Mouse (Mus musculus) forebrain, embryonic 10.5 days (tissue): ENCODE data around the gene Il3ra. TPM values are rescaled to one million over a fixed set of nuclear protein-coding genes. Genes with fewer than 3 reads are reported as not detected.

ENCODE experiments used
- DNase-seq: peaks from one replicate; pipeline ENCODE4 v3.0.0-alpha.2; 2017; ENCODE audit warnings: low spot score; ENCODE audit errors: extremely low spot score
- H3K27ac ChIP-seq: fragments of 300-500 bp; sonication (generic); 2 replicates; pipeline ENCODE4 v1.5.1; 2016; ENCODE audit warnings: mild to moderate bottlenecking
- H3K27me3 ChIP-seq: fragments of 300-500 bp; sonication (generic); 2 replicates; pipeline ENCODE4 v1.6.1; 2016; ENCODE audit warnings: mild to moderate bottlenecking; ENCODE audit not compliant: poor library complexity, severe bottlenecking
- H3K36me3 ChIP-seq: fragments of 300-500 bp; sonication (generic); replicated peaks from 2 replicates; pipeline ENCODE4 v1.6.1; 2016; ENCODE audit warnings: mild to moderate bottlenecking, moderate library complexity
- H3K4me1 ChIP-seq: fragments of 300-500 bp; sonication (generic); 2 replicates; pipeline ENCODE4 v1.6.1; 2016
- H3K4me3 ChIP-seq: fragments of 300-500 bp; sonication (generic); 2 replicates; pipeline ENCODE4 v1.5.1; 2016; ENCODE audit warnings: mild to moderate bottlenecking, moderate library complexity
- H3K9me3 ChIP-seq: fragments of 300-500 bp; sonication (generic); 2 replicates; pipeline ENCODE4 v1.6.1; 2016; ENCODE audit warnings: mild to moderate bottlenecking, moderate library complexity
- WGBS: fragments of 180-500 bp; shearing (Covaris S2); methylation state at CpG from one replicate; pipeline ENCODE4 v1.1.7; 2016; 5-methylcytosine and 5-hydroxymethylcytosine counted together
- polyA plus RNA-seq: library from polyadenylated mRNA; unstranded; fragments of >200 nt; fragmentation: Nextera tagmentation; extraction: Ambion mirVana; gene quantifications from 2 replicates; pipeline ENCODE4 v1.2.1, GENCODE M21; 2016

Il3ra gene
- 1.6 and 2.2 TPM in 2 replicates for polyA plus RNA-seq

GRCm38 (mm10) chr14:14345948-14346812 lies at the start of gene Il3ra:
TSS of gene Il3ra (plus strand) at chr14:14346275.
- Histone ChIP-seq H3K4me3 (peak within 1 kb of the TSS; percentile 69), H3K27ac (peak within 1 kb of the TSS; percentile 88), H3K9me3 (peaks cover 58% of the 10 kb centered on the region), H3K36me3 (peaks cover 33% of the 10 kb centered on the region), H3K27me3 (no peaks in the 10 kb centered on the region), H3K4me1 (peaks cover 11% of the 10 kb centered on the region)
- peak; percentile 74 for DNase-seq
- 3% methylated on average over 64 of the region's 69 CpGs for WGBS

- Histone ChIP-seq H3K27me3 (no peaks in the 10 kb centered on the region), H3K9me3 (peaks cover 10% of the 10 kb centered on the region; the same call in 1 of the 2 replicates), H3K4me3 (no peak overlapping the region), H3K36me3 (no peaks in the 10 kb centered on the region), H3K27ac (no peak overlapping the region), H3K4me1 (no peaks in the 10 kb centered on the region)
- WGBS: 61% methylated on average over 16 of the region's 16 CpGs
- no peak for DNase-seq
Observed at GRCm38 (mm10) chr14:14308938-14309337, 37.1 kb upstream of the Il3ra start.

GRCm38 (mm10) chr14:14309416-14309815 lies 36.7 kb upstream of the Il3ra start:
- Histone ChIP-seq H3K9me3 (peaks cover 10% of the 10 kb centered on the region; the same call in 1 of the 2 replicates), H3K27me3 (no peaks in the 10 kb centered on the region), H3K36me3 (no peaks in the 10 kb centered on the region), H3K4me1 (no peaks in the 10 kb centered on the region), H3K27ac (no peak overlapping the region), H3K4me3 (no peak overlapping the region)
- 67% methylated on average over 14 of the region's 14 CpGs for WGBS
- DNase-seq: no peak

DNA sequence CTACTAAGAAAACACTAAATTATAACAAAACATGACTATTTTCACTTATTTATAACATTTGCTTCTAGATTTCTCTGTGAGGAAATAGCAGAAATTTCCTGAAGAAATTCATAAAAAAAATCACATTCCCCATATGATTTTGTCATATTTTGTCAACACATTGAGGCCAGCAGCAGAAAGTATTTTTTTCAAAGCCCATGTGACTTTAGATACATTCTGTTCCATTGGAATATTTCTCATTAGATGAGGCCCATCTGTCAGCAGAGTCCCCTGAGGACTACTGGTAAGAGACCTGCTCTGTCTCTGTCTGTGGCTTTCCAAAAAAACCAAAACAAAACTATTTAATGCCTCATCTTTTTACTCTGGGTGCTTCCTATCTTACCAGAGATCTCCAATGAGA lies 23.5 kb upstream of the Il3ra start, which contains the start of gene Olfr31:
Olfr31 (plus strand) TSS at position 301 of the 400 bp plus-strand sequence.
- Histone ChIP-seq H3K27ac (no peak within 1 kb of the TSS), H3K4me3 (no peak within 1 kb of the TSS), H3K9me3 (peaks cover 5% of the 10 kb centered on the region; the same call in 1 of the 2 replicates), H3K36me3 (no peaks in the 10 kb centered on the region), H3K4me1 (no peaks in the 10 kb centered on the region), H3K27me3 (no peaks in the 10 kb centered on the region)
- no peak for DNase-seq

DNA sequence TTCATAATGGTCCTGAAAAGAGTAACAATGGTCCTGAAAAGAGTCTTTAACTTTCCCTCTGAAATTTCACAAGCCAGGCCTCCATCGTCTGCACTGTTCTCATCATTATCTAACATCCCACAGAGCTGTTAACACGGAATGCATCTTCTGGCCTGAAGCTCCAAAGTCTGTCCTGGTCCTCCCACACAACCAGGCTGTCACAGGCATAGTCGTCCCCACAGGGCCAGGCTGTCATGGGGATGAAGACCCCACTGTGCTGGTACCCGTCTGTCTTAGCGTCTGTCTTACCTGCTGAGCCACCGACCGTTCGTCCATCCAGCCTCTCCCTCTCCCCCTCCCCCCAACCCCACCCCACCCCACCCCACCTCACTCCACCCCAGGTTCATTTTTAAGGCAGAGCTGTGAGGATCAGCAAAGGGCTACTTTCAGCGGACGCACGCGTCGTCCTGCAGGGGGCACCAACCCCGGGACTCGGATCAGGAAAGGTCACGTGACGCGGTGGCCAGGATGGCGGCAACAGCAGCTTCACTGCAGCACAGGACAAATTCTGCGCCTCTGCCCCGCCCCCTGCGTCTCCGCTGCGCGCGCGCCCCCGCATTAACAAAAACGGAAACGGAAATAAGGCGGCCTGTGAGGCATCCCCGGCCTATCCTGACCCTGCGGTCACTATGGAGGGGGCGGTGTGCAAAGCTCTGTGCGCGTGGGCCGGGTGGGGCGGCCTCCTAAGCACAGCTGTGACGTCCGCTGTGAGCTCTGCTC lies 783 bp upstream of the Il3ra start:
- peaks cover 11% of the 10 kb centered on the region for H3K4me1 ChIP-seq
- DNase-seq: peak; percentile 92
- peak overlapping the region; percentile 88 for H3K27ac ChIP-seq
- 8% methylated on average over 40 of the region's 40 CpGs for WGBS
- H3K36me3 ChIP-seq: peaks cover 25% of the 10 kb centered on the region
- peak overlapping the region; percentile 69 for H3K4me3 ChIP-seq
- H3K27me3 ChIP-seq: no peaks in the 10 kb centered on the region
- peaks cover 51% of the 10 kb centered on the region for H3K9me3 ChIP-seq

DNA sequence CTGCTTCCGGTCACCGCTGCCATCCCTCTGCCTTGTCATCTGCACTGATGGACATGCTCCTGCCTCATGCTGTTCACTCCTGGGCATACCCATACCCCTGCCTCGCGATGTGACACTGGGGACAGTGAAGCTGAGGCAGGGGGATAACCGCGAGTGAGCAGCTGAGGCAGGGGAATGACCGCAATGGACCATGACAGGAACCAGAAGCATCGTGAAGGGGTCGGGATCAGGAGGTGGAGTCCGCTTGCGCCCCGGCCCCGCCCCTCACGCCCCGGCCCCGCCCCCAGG lies 682 bp downstream of the Il3ra start:
- no peak for DNase-seq
- WGBS: 27% methylated on average over 16 of the region's 16 CpGs
- no peaks in the 10 kb centered on the region for H3K27me3 ChIP-seq
- H3K27ac ChIP-seq: peak overlapping the region; percentile 88
- H3K4me1 ChIP-seq: peaks cover 11% of the 10 kb centered on the region
- H3K4me3 ChIP-seq: peak overlapping the region; percentile 69
- H3K36me3 ChIP-seq: peaks cover 33% of the 10 kb centered on the region
- H3K9me3 ChIP-seq: peaks cover 64% of the 10 kb centered on the region

- H3K27me3 ChIP-seq: no peaks in the 10 kb centered on the region
- 81% methylated on average over 17 of the region's 17 CpGs for WGBS
- peaks cover 70% of the 10 kb centered on the region for H3K9me3 ChIP-seq
- H3K27ac ChIP-seq: no peak overlapping the region
- H3K4me3 ChIP-seq: peak overlapping the region; percentile 69
- peak; percentile 17 for DNase-seq
- peaks cover 33% of the 10 kb centered on the region for H3K36me3 ChIP-seq
- H3K4me1 ChIP-seq: peaks cover 11% of the 10 kb centered on the region
Observed at GRCm38 (mm10) chr14:14347151-14347835, 1.2 kb downstream of the Il3ra start.

- no peak overlapping the region for H3K27ac ChIP-seq
- WGBS: 92% methylated on average over 14 of the region's 14 CpGs
- no peak overlapping the region for H3K4me3 ChIP-seq
- peak; percentile 19 for DNase-seq
- H3K9me3 ChIP-seq: peaks cover 77% of the 10 kb centered on the region
- H3K36me3 ChIP-seq: peaks cover 33% of the 10 kb centered on the region
- peaks cover 11% of the 10 kb centered on the region for H3K4me1 ChIP-seq
- no peaks in the 10 kb centered on the region for H3K27me3 ChIP-seq
Observed at GRCm38 (mm10) chr14:14347836-14348621, 2.0 kb downstream of the Il3ra start.

- no peaks in the 10 kb centered on the region for H3K27me3 ChIP-seq
- H3K9me3 ChIP-seq: peaks cover 80% of the 10 kb centered on the region
- H3K4me3 ChIP-seq: no peak overlapping the region
- no peak overlapping the region for H3K27ac ChIP-seq
- peaks cover 11% of the 10 kb centered on the region for H3K4me1 ChIP-seq
- H3K36me3 ChIP-seq: peaks cover 33% of the 10 kb centered on the region
- DNase-seq: no peak
- 96% methylated on average over 26 of the region's 26 CpGs for WGBS
Observed at GRCm38 (mm10) chr14:14348674-14349401, 2.8 kb downstream of the Il3ra start.

DNA sequence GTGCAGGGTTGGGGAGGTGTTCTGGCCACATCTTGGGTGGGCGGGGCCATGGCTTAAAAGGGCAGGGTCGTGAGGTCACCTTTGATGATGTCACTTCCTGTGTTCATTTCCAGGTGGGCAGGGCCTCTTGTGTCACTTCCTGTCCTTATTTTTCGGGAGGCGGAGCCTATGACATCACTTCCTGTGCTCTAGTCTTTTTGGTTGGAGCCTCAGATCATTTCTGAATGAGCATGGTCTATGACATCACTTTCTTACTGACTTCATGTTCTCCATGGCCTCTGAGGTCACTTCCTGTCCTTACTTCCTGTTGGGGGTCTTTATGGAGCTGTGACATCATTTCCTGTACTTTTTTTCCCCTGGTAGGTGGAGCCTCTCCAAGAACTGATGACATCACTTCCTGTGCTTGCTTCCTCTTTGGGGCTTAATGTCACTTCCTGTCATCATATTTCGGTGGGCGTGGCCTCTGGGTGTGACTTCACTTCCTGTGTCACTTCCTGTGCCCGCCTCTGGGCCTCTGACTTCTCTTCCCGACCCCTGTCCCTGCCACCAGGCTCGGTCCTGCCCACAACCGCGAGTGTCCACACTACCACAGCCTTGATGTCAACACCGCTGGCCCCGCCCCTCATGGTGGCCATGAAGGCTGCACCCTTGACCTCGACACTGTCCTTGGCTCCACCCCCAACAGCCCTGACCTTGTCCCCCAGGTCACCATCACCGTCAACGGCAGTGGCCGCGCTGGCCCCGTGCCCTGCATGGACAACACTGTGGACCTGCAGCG lies 3.6 kb downstream of the Il3ra start:
- Histone ChIP-seq H3K9me3 (peaks cover 83% of the 10 kb centered on the region), H3K4me1 (peaks cover 11% of the 10 kb centered on the region), H3K4me3 (no peak overlapping the region), H3K36me3 (peaks cover 33% of the 10 kb centered on the region), H3K27me3 (no peaks in the 10 kb centered on the region), H3K27ac (no peak overlapping the region)
- WGBS: 97% methylated on average over 20 of the region's 20 CpGs
- peak; percentile 15 for DNase-seq
